Mouse (Mus musculus): ENCODE results near the gene Auts2. TPM values are rescaled to one million over a fixed set of nuclear protein-coding genes. Genes with fewer than 3 reads are reported as not detected.

Auts2 gene
- total RNA-seq, 1 experiment = 9.9 TPM

DNA sequence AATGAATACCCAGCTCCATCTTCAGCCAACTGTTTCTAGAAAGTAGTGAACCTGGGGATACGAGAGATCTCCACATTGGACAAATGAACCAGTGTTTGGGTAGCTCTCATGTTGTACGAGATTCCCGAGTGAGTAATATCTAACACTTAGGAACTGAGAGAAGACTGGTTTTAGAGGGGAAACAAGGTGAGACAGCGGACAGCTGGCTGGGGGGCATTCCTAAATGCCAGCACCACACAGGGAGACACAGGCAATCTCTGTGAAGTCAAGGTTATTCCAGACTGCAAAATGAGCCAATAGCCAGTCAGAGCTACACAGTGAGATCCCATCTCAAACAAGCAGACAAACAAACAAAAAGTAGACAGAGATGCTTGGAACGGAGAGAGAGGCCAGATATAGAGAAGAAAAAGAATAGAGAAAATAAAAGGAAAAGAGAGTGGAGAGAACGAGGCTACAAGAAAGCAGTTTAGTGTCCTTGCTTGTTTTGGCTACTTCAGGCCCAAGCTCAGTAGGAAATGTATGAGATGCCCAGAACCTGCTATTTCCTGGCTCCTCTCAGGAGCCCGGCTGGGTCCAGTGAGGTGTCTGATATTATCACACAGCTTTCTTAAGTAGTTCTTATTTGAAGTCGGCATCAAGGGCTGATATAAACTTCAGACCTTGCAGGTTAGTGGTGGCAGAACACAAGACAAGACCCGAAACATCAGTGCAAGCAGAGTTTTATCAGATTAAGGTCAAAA lies 224.9 kb downstream of the Auts2 start:
- H3K9ac ChIP-seq (ENCODE audit: insufficient read depth, low read depth, low read length, poor library complexity, severe bottlenecking) = no peak overlapping the region
- in situ Hi-C loops (cut with MboI; ENCODE audit: low sequenced_read_pairs in 2 of 2, unreplicated experiment in 2 of 2) = no loop called here
- TF ChIP-seq ZC3H11A (IDR thresholded peaks at IDR 0.05; ENCODE audit: borderline replicate concordance, low read depth, low read length) = no peak
- no peak for TF ChIP-seq MAFK (IDR thresholded peaks at IDR 0.05; ENCODE audit: insufficient read depth, low read depth, low read length)
- TF ChIP-seq HCFC1 (IDR thresholded peaks at IDR 0.05; ENCODE audit: borderline replicate concordance, insufficient read depth, low read length) = no peak
- H3K27ac ChIP-seq (ENCODE audit: insufficient read depth, low read depth, low read length, poor library complexity, severe bottlenecking) = no peak overlapping the region
- no peaks in the 10 kb centered on the region for H3K4me1 ChIP-seq (ENCODE audit: control insufficient read depth in 2 of 2, insufficient read depth in 2 of 2, low read length in 2 of 2, poor library complexity in 1 of 2)
- DNase-seq (ENCODE audit: low read depth, low spot score) = no peak
- no peaks in the 10 kb centered on the region for H3K9me3 ChIP-seq (ENCODE audit: control insufficient read depth, insufficient read depth, low read depth, low read length)
- H3K4me3 ChIP-seq (ENCODE audit: insufficient read depth in 1 of 2, low read depth in 1 of 2, low read length in 2 of 2, poor library complexity in 1 of 2, severe bottlenecking in 1 of 2) = no peak overlapping the region
- H3K36me3 ChIP-seq (ENCODE audit: control insufficient read depth, insufficient read depth, low read length, poor library complexity, severe bottlenecking) = no peaks in the 10 kb centered on the region

DNA sequence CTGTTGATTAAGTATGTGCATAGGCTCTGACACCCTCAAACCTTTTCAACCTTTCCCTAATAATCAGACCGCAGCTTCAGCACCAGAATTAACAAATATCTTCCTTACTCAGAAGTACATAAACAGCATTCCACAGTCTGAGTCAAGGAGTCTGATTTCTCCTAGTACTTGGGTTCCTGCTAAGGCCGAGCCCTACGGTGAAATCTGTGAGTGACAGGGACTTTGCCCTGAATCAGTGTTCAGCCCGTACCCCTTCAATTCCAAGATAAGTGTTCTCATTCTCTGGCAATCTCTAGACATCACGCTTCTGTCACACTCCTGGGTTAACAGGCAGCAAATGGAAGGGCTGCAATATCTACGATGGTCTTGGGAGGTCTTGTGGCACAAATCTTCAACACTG lies 226.2 kb downstream of the Auts2 start:
- H3K4me3 ChIP-seq (ENCODE audit: insufficient read depth in 1 of 2, low read depth in 1 of 2, low read length in 2 of 2, poor library complexity in 1 of 2, severe bottlenecking in 1 of 2) = no peak overlapping the region
- H3K27ac ChIP-seq (ENCODE audit: insufficient read depth, low read depth, low read length, poor library complexity, severe bottlenecking) = no peak overlapping the region
- no peaks in the 10 kb centered on the region for H3K36me3 ChIP-seq (ENCODE audit: control insufficient read depth, insufficient read depth, low read length, poor library complexity, severe bottlenecking)
- no peak for TF ChIP-seq HCFC1 (IDR thresholded peaks at IDR 0.05; ENCODE audit: borderline replicate concordance, insufficient read depth, low read length)
- no peak for TF ChIP-seq MAFK (IDR thresholded peaks at IDR 0.05; ENCODE audit: insufficient read depth, low read depth, low read length)
- no peak for TF ChIP-seq ZNF384 (IDR thresholded peaks at IDR 0.05; ENCODE audit: low read depth, low read length)
- in situ Hi-C loops (cut with MboI; ENCODE audit: low sequenced_read_pairs in 2 of 2, unreplicated experiment in 2 of 2) = no loop called here
- no peak overlapping the region for H3K9ac ChIP-seq (ENCODE audit: insufficient read depth, low read depth, low read length, poor library complexity, severe bottlenecking)
- H3K4me1 ChIP-seq (ENCODE audit: control insufficient read depth in 2 of 2, insufficient read depth in 2 of 2, low read length in 2 of 2, poor library complexity in 1 of 2) = no peaks in the 10 kb centered on the region
- DNase-seq (ENCODE audit: low read depth, low spot score) = no peak
- no peaks in the 10 kb centered on the region for H3K9me3 ChIP-seq (ENCODE audit: control insufficient read depth, insufficient read depth, low read depth, low read length)

DNA sequence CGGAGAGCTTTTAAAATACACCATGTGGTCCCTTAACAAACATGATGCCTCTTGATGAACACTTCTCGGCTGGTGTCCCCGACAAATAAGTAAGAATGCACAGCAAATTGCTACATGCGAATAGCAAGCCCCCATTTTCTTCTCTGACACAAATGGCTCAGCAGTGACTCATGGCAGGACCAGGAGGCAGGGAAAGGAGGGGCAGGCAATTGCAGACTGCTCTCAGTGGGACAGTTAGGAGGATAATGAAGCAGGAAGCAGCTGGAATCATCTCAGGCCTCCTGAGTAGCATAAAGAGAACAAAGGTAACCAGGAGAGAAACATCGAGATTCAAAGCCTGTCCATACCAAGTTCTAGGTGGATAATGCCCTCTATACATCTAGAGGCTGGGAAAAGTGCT lies 228.8 kb downstream of the Auts2 start:
- H3K27ac ChIP-seq (ENCODE audit: insufficient read depth, low read depth, low read length, poor library complexity, severe bottlenecking) = no peak overlapping the region
- in situ Hi-C loops (cut with MboI; ENCODE audit: low sequenced_read_pairs in 2 of 2, unreplicated experiment in 2 of 2) = no loop called here
- no peak overlapping the region for H3K4me3 ChIP-seq (ENCODE audit: insufficient read depth in 1 of 2, low read depth in 1 of 2, low read length in 2 of 2, poor library complexity in 1 of 2, severe bottlenecking in 1 of 2)
- H3K4me1 ChIP-seq (ENCODE audit: control insufficient read depth in 2 of 2, insufficient read depth in 2 of 2, low read length in 2 of 2, poor library complexity in 1 of 2) = no peaks in the 10 kb centered on the region
- H3K9ac ChIP-seq (ENCODE audit: insufficient read depth, low read depth, low read length, poor library complexity, severe bottlenecking) = no peak overlapping the region
- H3K36me3 ChIP-seq (ENCODE audit: control insufficient read depth, insufficient read depth, low read length, poor library complexity, severe bottlenecking) = no peaks in the 10 kb centered on the region
- TF ChIP-seq ZNF384 (IDR thresholded peaks at IDR 0.05; ENCODE audit: low read depth, low read length) (no peak), MAFK (IDR thresholded peaks at IDR 0.05; ENCODE audit: insufficient read depth, low read depth, low read length) (no peak), CHD2 (IDR thresholded peaks at IDR 0.05; ENCODE audit: low read depth, low read length) (no peak), HCFC1 (IDR thresholded peaks at IDR 0.05; ENCODE audit: borderline replicate concordance, insufficient read depth, low read length) (no peak), ZC3H11A (IDR thresholded peaks at IDR 0.05; ENCODE audit: borderline replicate concordance, low read depth, low read length) (no peak)
- no peak for DNase-seq (ENCODE audit: low read depth, low spot score)
- H3K9me3 ChIP-seq (ENCODE audit: control insufficient read depth, insufficient read depth, low read depth, low read length) = no peaks in the 10 kb centered on the region

DNA sequence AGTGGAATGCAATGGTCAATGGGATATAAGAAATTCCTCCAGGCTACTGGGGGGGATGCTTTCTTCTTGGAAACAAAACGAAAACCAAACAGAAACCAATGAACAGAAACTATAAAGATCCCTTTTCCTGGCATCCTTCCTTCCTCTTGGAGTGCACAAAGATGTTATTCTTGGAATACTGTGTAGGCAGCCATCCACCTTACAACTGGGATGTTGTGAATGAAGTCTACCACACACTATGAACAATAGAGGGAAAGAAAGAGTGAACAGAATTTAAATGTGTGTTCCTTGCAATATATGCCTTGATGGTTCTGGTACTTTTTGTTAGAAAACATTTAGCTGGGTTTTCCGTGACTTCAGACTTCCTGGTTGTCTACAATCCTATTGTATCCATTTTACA lies 236.1 kb downstream of the Auts2 start:
- Histone ChIP-seq H3K4me1 (ENCODE audit: control insufficient read depth in 2 of 2, insufficient read depth in 2 of 2, low read length in 2 of 2, poor library complexity in 1 of 2) (no peaks in the 10 kb centered on the region), H3K36me3 (ENCODE audit: control insufficient read depth, insufficient read depth, low read length, poor library complexity, severe bottlenecking) (no peaks in the 10 kb centered on the region), H3K9me3 (ENCODE audit: control insufficient read depth, insufficient read depth, low read depth, low read length) (no peaks in the 10 kb centered on the region), H3K4me3 (ENCODE audit: insufficient read depth in 1 of 2, low read depth in 1 of 2, low read length in 2 of 2, poor library complexity in 1 of 2, severe bottlenecking in 1 of 2) (no peak overlapping the region), H3K27ac (ENCODE audit: insufficient read depth, low read depth, low read length, poor library complexity, severe bottlenecking) (no peak overlapping the region), H3K9ac (ENCODE audit: insufficient read depth, low read depth, low read length, poor library complexity, severe bottlenecking) (no peak overlapping the region)
- in situ Hi-C loops (cut with MboI; ENCODE audit: low sequenced_read_pairs in 2 of 2, unreplicated experiment in 2 of 2) = no loop called here
- DNase-seq (ENCODE audit: low read depth, low spot score) = no peak
- TF ChIP-seq ZNF384 (IDR thresholded peaks at IDR 0.05; ENCODE audit: low read depth, low read length) (no peak), MAFK (IDR thresholded peaks at IDR 0.05; ENCODE audit: insufficient read depth, low read depth, low read length) (no peak), ZC3H11A (IDR thresholded peaks at IDR 0.05; ENCODE audit: borderline replicate concordance, low read depth, low read length) (no peak), HCFC1 (IDR thresholded peaks at IDR 0.05; ENCODE audit: borderline replicate concordance, insufficient read depth, low read length) (no peak), CHD2 (IDR thresholded peaks at IDR 0.05; ENCODE audit: low read depth, low read length) (no peak)
